Mouse (Mus musculus): ENCODE measurements around the gene Stfa2.
"Not testable (repeated sequence)": the region's sequence is repeated elsewhere in the genome, so short reads cannot be mapped to it uniquely, and the experiment has no call there.

The Stfa2 gene

DNA sequence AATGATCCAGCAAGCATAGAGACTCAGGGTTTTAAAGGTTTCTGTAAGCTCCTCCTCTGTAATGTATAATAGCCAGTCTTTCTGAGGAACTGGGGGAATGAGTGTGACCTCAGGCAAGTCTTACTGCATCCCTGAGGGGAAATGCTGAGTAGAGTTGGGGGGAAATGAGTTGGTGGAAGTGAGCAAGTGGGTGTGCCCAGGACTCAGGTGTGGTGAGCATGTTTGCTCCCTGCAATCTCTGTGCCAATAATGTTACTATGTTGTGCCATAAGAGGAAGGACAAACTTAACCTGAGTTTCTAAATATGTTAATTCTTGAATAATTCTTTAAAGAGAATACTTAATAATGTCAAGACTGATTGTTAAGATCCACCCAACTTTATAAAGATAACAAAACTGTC is at the start of gene Stfa2:
Gene Stfa2, minus strand, starts transcription at position 101 of the 400 bp plus-strand sequence.
- no peak for DNase-seq (ENCODE audit: low spot score)

- no peak for DNase-seq (ENCODE audit: low spot score)
Measured at GRCm38 (mm10) chr16:36455342-36455802, 47.1 kb upstream of the Stfa2 start, which contains the start of gene Stfa3. Stfa3 (minus strand) TSS chr16:36455392.

DNA sequence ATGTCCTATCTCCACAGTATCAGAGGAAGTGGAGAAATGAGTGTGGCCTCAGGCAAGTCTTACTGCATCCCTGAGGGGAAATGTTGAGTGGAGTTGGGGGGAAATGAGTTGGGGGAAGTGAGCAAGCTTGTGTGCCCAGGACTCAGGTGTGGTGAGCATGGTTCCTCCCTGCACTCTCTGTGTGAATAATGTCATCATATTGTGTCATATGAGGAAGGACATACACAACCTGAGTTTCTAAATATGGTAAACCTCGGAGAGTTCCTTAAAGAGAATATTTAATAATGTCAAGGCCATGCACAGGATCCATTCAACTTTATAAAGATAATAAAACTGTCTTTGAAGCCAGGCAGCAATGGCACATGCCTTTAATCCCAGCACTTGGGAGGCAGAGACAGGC is 12.7 kb upstream of the Stfa2 start:
- not testable (repeated sequence) for DNase-seq (ENCODE audit: low spot score)

DNA sequence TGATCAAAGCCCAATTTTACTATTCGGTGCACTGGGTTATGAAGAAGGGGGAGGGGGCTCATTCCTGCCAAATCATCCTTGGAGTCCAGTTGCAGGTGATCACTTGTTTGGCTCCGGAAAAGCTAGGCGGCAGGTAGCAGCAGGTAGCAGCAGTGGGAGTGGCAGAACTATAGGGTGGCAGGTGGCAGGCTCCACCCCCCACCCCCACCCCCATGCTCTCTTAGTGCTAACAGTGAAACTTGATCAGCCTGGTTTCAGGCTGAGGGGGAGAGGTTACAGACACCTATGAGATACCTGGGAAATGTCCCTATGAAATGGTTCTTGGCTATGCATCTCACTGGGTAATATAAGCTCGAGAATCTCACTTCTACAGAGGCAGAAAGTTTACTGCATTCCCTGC is 19.2 kb downstream of the Stfa2 start:
- DNase-seq (ENCODE audit: low spot score) = no peak

DNA sequence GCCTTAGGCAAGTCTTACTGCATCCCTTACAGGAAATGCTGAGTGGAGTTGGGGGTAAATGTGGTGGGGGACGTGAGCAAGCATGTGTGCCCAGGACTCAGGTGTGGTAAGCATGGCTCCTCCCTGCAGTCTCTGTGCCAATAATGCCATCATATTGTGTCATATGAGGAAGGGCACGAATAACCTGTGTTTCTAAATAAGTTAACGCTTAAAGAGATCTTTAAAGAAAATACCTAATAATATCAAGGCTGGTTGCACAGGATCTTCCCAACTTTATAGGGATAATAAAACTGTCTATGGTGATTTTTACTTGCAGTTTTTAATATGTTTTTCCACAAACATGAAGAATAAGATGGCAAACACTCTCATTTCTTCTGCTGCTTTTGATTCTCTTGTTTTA is 40.6 kb downstream of the Stfa2 start, which contains the start of gene BC100530:
Gene BC100530, minus strand, starts transcription at position 101 of the 400 bp plus-strand sequence.
- not testable (repeated sequence) for DNase-seq (ENCODE audit: low spot score)

Data from T-cell, adult 2 months (primary cell).